Mouse (Mus musculus) forebrain, embryonic 15.5 days (tissue): ENCODE measurements around the gene Gsc. TPM values are rescaled to one million over a fixed set of nuclear protein-coding genes. Genes with fewer than 3 reads are reported as not detected.
A peak's percentile ranks its signal among the peaks of the same experiment; 100 is the strongest.

ENCODE experiments used
- ATAC-seq: fragments of 200-750 bp; cut with Nextera tagmentation; replicated peaks from 2 replicates; pipeline ENCODE4 v1.8.0; 2017; ENCODE audit warnings: mild to moderate bottlenecking, moderate TSS enrichment, moderate library complexity
- H3K27ac ChIP-seq: fragments of 300-500 bp; sonication (generic); replicated peaks from 2 replicates; pipeline ENCODE4 v1.5.1; 2015; ENCODE audit warnings: mild to moderate bottlenecking, inconsistent platforms
- H3K27me3 ChIP-seq: fragments of 300-500 bp; sonication (generic); 2 replicates; pipeline ENCODE4 v1.6.1; 2015; ENCODE audit warnings: inconsistent platforms
- H3K36me3 ChIP-seq: fragments of 300-500 bp; sonication (generic); 2 replicates; pipeline ENCODE4 v1.6.1; 2015; ENCODE audit warnings: mild to moderate bottlenecking, inconsistent platforms
- H3K4me1 ChIP-seq: fragments of 300-500 bp; sonication (generic); 2 replicates; pipeline ENCODE4 v1.6.1; 2015; ENCODE audit warnings: inconsistent platforms
- H3K4me2 ChIP-seq: fragments of 300-500 bp; sonication (generic); replicated peaks from 2 replicates; pipeline ENCODE4 v1.6.1; 2015; ENCODE audit warnings: mild to moderate bottlenecking, inconsistent platforms
- H3K4me3 ChIP-seq: fragments of 300-500 bp; sonication (generic); 2 replicates; pipeline ENCODE4 v1.5.1; 2015; ENCODE audit warnings: mild to moderate bottlenecking, inconsistent platforms
- H3K9ac ChIP-seq: fragments of 300-500 bp; sonication (generic); replicated peaks from 2 replicates; pipeline ENCODE4 v1.6.1; 2015; ENCODE audit warnings: mild to moderate bottlenecking, inconsistent platforms
- H3K9me3 ChIP-seq: fragments of 300-500 bp; sonication (generic); 2 replicates; pipeline ENCODE4 v1.6.1; 2016; ENCODE audit warnings: inconsistent platforms
- WGBS: fragments of 180-500 bp; shearing (Covaris S2); methylation state at CpG from one replicate; pipeline ENCODE4 v1.1.7; 2015; ENCODE audit warnings: mixed read lengths; 5-methylcytosine and 5-hydroxymethylcytosine counted together
- polyA plus RNA-seq: library from polyadenylated mRNA; unstranded; fragments of >200 nt; fragmentation: Nextera tagmentation; extraction: Ambion mirVana; gene quantifications from 2 replicates; pipeline ENCODE4 v1.2.1, GENCODE M21; 2015

The Gsc gene
- polyA plus RNA-seq, 1 experiment from 2014 or later = 0.75 TPM

GRCm38 (mm10) chr12:104474191-104474871, 1.2 kb upstream of the Gsc start:
- H3K4me3 ChIP-seq = no peak overlapping the region
- H3K27me3 ChIP-seq = peaks cover 80% of the 10 kb centered on the region
- WGBS = 2% methylated on average over 42 of the region's 42 CpGs

GRCm38 (mm10) chr12:104473492-104473891, 362 bp upstream of the Gsc start:
- Histone ChIP-seq H3K4me1 (peaks cover 36% of the 10 kb centered on the region), H3K9ac (no peak overlapping the region), H3K27me3 (peaks cover 83% of the 10 kb centered on the region), H3K4me2 (peak overlapping the region; percentile 83), H3K9me3 (no peaks in the 10 kb centered on the region), H3K4me3 (peak overlapping the region; percentile 44), H3K27ac (no peak overlapping the region), H3K36me3 (no peaks in the 10 kb centered on the region)
- under 1% methylated on average over 17 of the region's 18 CpGs for WGBS
- no peak for ATAC-seq

More at GRCm38 (mm10) chr12:104474191-104474871, 1.2 kb upstream of the Gsc start:
- Histone ChIP-seq H3K36me3 (no peaks in the 10 kb centered on the region), H3K4me2 (no peak overlapping the region), H3K4me1 (peaks cover 36% of the 10 kb centered on the region), H3K9ac (no peak overlapping the region), H3K27ac (no peak overlapping the region), H3K9me3 (no peaks in the 10 kb centered on the region)
- no peak for ATAC-seq

GRCm38 (mm10) chr12:104472218-104472525, 958 bp downstream of the Gsc start:
- ATAC-seq = 0 out of 2 replicates have a peak, but pooled peaks have one; percentile 3
- H3K4me3 ChIP-seq = peak overlapping the region; percentile 11; the same call in 1 of the 2 replicates
- no peaks in the 10 kb centered on the region for H3K36me3 ChIP-seq
- 1% methylated on average over 25 of the region's 25 CpGs for WGBS
- H3K4me2 ChIP-seq = peak overlapping the region; percentile 83; the same call in 1 of the 2 replicates
- H3K27me3 ChIP-seq = peaks cover 80% of the 10 kb centered on the region
- H3K9ac ChIP-seq = no peak overlapping the region
- H3K9me3 ChIP-seq = no peaks in the 10 kb centered on the region
- no peak overlapping the region for H3K27ac ChIP-seq
- peaks cover 35% of the 10 kb centered on the region for H3K4me1 ChIP-seq

GRCm38 (mm10) chr12:104471351-104472217, 1.5 kb downstream of the Gsc start:
- ATAC-seq = peak; percentile 63
- Histone ChIP-seq H3K27ac (no peak overlapping the region), H3K27me3 (peaks cover 81% of the 10 kb centered on the region), H3K4me2 (peak overlapping the region; percentile 83; the same call in 1 of the 2 replicates), H3K9me3 (no peaks in the 10 kb centered on the region), H3K36me3 (no peaks in the 10 kb centered on the region), H3K4me1 (peaks cover 31% of the 10 kb centered on the region), H3K4me3 (peak overlapping the region; percentile 11; the same call in 1 of the 2 replicates), H3K9ac (no peak overlapping the region)
- WGBS = under 1% methylated on average over 56 of the region's 57 CpGs

GRCm38 (mm10) chr12:104470646-104471045, 2.5 kb downstream of the Gsc start:
- Histone ChIP-seq H3K36me3 (no peaks in the 10 kb centered on the region), H3K9me3 (no peaks in the 10 kb centered on the region), H3K27ac (no peak overlapping the region), H3K9ac (no peak overlapping the region), H3K4me2 (no peak overlapping the region), H3K4me1 (peaks cover 25% of the 10 kb centered on the region), H3K27me3 (peaks cover 72% of the 10 kb centered on the region), H3K4me3 (no peak overlapping the region)
- no peak for ATAC-seq
- 3% methylated on average over 6 of the region's 6 CpGs for WGBS

- Histone ChIP-seq H3K27ac (no peak overlapping the region), H3K4me3 (no peak overlapping the region), H3K9ac (no peak overlapping the region), H3K9me3 (no peaks in the 10 kb centered on the region), H3K4me2 (no peak overlapping the region), H3K4me1 (peaks cover 25% of the 10 kb centered on the region), H3K27me3 (peaks cover 66% of the 10 kb centered on the region), H3K36me3 (no peaks in the 10 kb centered on the region)
- WGBS = 2% methylated on average over 4 of the region's 4 CpGs
- ATAC-seq = no peak
These were observed 4.3 kb downstream of the Gsc start for GRCm38 (mm10) chr12:104468783-104469182.

GRCm38 (mm10) chr12:104467372-104467771, 5.8 kb downstream of the Gsc start:
- Histone ChIP-seq H3K9ac (no peak overlapping the region), H3K36me3 (no peaks in the 10 kb centered on the region), H3K9me3 (no peaks in the 10 kb centered on the region), H3K4me3 (no peak overlapping the region), H3K27me3 (peaks cover 54% of the 10 kb centered on the region), H3K27ac (no peak overlapping the region), H3K4me2 (no peak overlapping the region), H3K4me1 (peaks cover 13% of the 10 kb centered on the region)
- ATAC-seq = no peak
- WGBS = 35% methylated on average over 6 of the region's 6 CpGs

GRCm38 (mm10) chr12:104466930-104467329, 6.2 kb downstream of the Gsc start:
- no peak overlapping the region for H3K4me2 ChIP-seq
- H3K4me1 ChIP-seq = peaks cover 9% of the 10 kb centered on the region
- H3K27me3 ChIP-seq = peaks cover 50% of the 10 kb centered on the region
- H3K9ac ChIP-seq = no peak overlapping the region
- WGBS = 7% methylated on average over 7 of the region's 7 CpGs
- no peaks in the 10 kb centered on the region for H3K36me3 ChIP-seq
- no peak overlapping the region for H3K27ac ChIP-seq
- H3K4me3 ChIP-seq = no peak overlapping the region
- H3K9me3 ChIP-seq = no peaks in the 10 kb centered on the region
- no peak for ATAC-seq

- Histone ChIP-seq H3K27ac (no peak overlapping the region), H3K36me3 (no peaks in the 10 kb centered on the region), H3K4me2 (no peak overlapping the region), H3K4me3 (no peak overlapping the region), H3K27me3 (peaks cover 3% of the 10 kb centered on the region; the same call in 1 of the 2 replicates), H3K9me3 (no peaks in the 10 kb centered on the region), H3K9ac (no peak overlapping the region), H3K4me1 (no peaks in the 10 kb centered on the region)
- 12% methylated on average over 8 of the region's 8 CpGs for WGBS
- no peak for ATAC-seq
These were observed 11.8 kb downstream of the Gsc start for GRCm38 (mm10) chr12:104461372-104461771.

- H3K9me3 ChIP-seq = no peaks in the 10 kb centered on the region
- no peaks in the 10 kb centered on the region for H3K36me3 ChIP-seq
- WGBS = 63% methylated on average over 6 of the region's 6 CpGs
- no peak overlapping the region for H3K9ac ChIP-seq
- no peak overlapping the region for H3K27ac ChIP-seq
- no peak overlapping the region for H3K4me3 ChIP-seq
- H3K4me1 ChIP-seq = no peaks in the 10 kb centered on the region
- no peak for ATAC-seq
- H3K4me2 ChIP-seq = no peak overlapping the region
- H3K27me3 ChIP-seq = peaks cover 3% of the 10 kb centered on the region; the same call in 1 of the 2 replicates
These were observed 13.8 kb downstream of the Gsc start for GRCm38 (mm10) chr12:104459377-104459776.

GRCm38 (mm10) chr12:104453002-104453401, 20.1 kb downstream of the Gsc start:
- WGBS = 67% methylated on average over 1 of the region's 1 CpGs
- ATAC-seq = no peak

GRCm38 (mm10) chr12:104450257-104450656, 22.9 kb downstream of the Gsc start:
- Histone ChIP-seq H3K9ac (no peak overlapping the region), H3K4me3 (no peak overlapping the region), H3K4me2 (no peak overlapping the region), H3K9me3 (no peaks in the 10 kb centered on the region), H3K4me1 (no peaks in the 10 kb centered on the region), H3K27ac (no peak overlapping the region), H3K36me3 (no peaks in the 10 kb centered on the region), H3K27me3 (no peaks in the 10 kb centered on the region)
- WGBS = 80% methylated on average over 10 of the region's 10 CpGs
- no peak for ATAC-seq

More at GRCm38 (mm10) chr12:104453002-104453401, 20.1 kb downstream of the Gsc start:
- Histone ChIP-seq H3K4me1 (no peaks in the 10 kb centered on the region), H3K9ac (no peak overlapping the region), H3K27me3 (no peaks in the 10 kb centered on the region), H3K36me3 (no peaks in the 10 kb centered on the region), H3K4me3 (no peak overlapping the region), H3K27ac (no peak overlapping the region), H3K4me2 (no peak overlapping the region), H3K9me3 (no peaks in the 10 kb centered on the region)
